ENCODE assay signal across 1 mouse cellular context in the genomic region with DNA sequence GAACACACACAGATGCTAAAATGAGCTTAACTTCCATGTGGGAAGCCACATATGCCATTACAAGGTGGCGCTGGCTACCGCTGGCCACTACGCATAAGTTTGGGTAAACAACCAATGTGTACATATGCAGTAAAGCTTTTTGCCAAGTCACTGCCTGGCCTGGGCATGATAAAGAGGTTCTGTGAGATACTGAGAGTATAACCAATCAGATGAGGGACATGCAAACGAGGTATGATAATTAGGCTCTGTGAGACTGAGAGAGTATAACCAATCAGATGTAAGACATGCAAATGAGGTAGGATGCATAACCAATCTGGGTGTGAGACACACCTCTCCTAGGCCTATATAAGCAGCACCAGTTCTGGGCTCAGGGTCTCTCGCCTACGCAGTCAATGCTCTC. TPM values are rescaled to one million over a fixed set of nuclear protein-coding genes. Genes with fewer than 3 reads are reported as not detected.
"Had no signal": no experiment of that assay in that cellular context is flagged by ENCODE, and none has a peak within 500 bp of the region (broad histone marks: within the 10 kb centered on the region; RNA-seq: fewer than 3 reads in every experiment).

No protein-coding gene starts in this region.

RNA-seq across cellular contexts. Expression of a gene that starts 56.8 kb away (rescaled TPM):
- total RNA-seq: hematopoietic stem cell, adult 5-6 weeks had no signal
